Mouse (Mus musculus): ENCODE results near the gene Tpsab1. TPM values are rescaled to one million over a fixed set of nuclear protein-coding genes. Genes with fewer than 3 reads are reported as not detected.

Tpsab1 gene
- polyA plus RNA-seq (2012; rRNA removed): 0.20 and 0.26 TPM in 2 replicates

DNA sequence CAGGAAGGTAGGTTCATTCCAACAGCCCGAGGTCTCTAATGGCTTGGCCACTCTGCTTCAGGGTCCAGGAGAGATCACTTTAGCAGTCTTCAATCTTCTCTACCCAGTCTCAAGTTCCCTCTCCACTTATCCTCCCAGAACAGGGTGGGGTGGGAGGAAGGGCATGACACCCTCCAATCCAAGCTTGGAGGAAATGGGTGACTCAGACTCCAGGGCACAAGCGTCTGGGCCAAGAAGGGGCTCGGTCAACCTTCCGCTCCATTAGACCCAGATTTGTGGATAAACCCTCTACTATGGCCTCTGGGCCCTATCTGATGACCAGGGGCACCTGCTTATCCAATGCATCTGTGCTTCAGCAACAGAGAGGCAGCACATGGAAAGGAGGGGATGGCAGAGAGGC, at the start of gene Tpsab1:
TSS of gene Tpsab1 (minus strand) at position 101 of the 400 bp plus-strand sequence.
- Histone ChIP-seq H3K4me3 (ENCODE audit: control insufficient read depth, low read depth, low read length) (no peak within 1 kb of the TSS), H3K36me3 (ENCODE audit: control insufficient read depth, insufficient read depth, low read length) (no peaks in the 10 kb centered on the region), H3K27ac (ENCODE audit: control insufficient read depth, insufficient read depth, low read depth, low read length) (no peak within 1 kb of the TSS), H3K4me1 (ENCODE audit: control insufficient read depth, insufficient read depth, low read length) (no peaks in the 10 kb centered on the region), H3K27me3 (ENCODE audit: control insufficient read depth, insufficient read depth, low read length) (no peaks in the 10 kb centered on the region)
- TF ChIP-seq POLR2A (IDR thresholded peaks at IDR 0.05; ENCODE audit: control insufficient read depth, low read depth, low read length) (no peak), CTCF (IDR thresholded peaks at IDR 0.05; ENCODE audit: control insufficient read depth, insufficient read depth, insufficient replicate concordance, low read depth, low read length) (no peak)

DNA sequence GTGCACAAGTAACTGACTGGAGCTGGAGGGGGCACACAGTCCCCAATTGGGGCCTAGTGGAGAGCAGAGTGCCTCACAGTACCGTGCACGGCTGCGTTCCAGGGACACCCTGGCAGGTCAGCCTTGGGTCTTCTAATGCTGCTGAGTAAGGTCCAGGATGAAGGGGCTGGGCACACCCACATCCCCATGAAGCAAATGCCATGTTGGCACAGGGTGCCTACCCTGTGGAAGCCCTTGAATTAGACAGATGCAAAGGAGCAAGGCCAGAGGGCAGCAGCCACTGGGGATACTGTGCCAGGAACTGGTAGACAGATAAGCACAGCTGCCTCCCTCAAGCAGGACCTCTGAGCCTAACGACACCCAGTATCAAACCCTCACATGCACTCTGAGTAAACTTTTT, 49.2 kb upstream of the Tpsab1 start:
- no peaks in the 10 kb centered on the region for H3K4me1 ChIP-seq (ENCODE audit: control insufficient read depth, insufficient read depth, low read length)
- no peak overlapping the region for H3K27ac ChIP-seq (ENCODE audit: control insufficient read depth, insufficient read depth, low read depth, low read length)

GRCm38 (mm10) chr17:25374011-25374410, 28.6 kb upstream of the Tpsab1 start:
- Histone ChIP-seq H3K27me3 (ENCODE audit: control insufficient read depth, insufficient read depth, low read length) (no peaks in the 10 kb centered on the region), H3K4me3 (ENCODE audit: control insufficient read depth, low read depth, low read length) (no peak overlapping the region), H3K27ac (ENCODE audit: control insufficient read depth, insufficient read depth, low read depth, low read length) (no peak overlapping the region), H3K36me3 (ENCODE audit: control insufficient read depth, insufficient read depth, low read length) (no peaks in the 10 kb centered on the region; the same call in 1 of the 2 replicates), H3K4me1 (ENCODE audit: control insufficient read depth, insufficient read depth, low read length) (no peaks in the 10 kb centered on the region)
- TF ChIP-seq CTCF (IDR thresholded peaks at IDR 0.05; ENCODE audit: control insufficient read depth, insufficient read depth, insufficient replicate concordance, low read depth, low read length) (peak; percentile 16; the same call in 1 of the 2 replicates), POLR2A (IDR thresholded peaks at IDR 0.05; ENCODE audit: control insufficient read depth, low read depth, low read length) (no peak)

More for the DNA sequence above, 49.2 kb upstream of the Tpsab1 start:
- Histone ChIP-seq H3K27me3 (ENCODE audit: control insufficient read depth, insufficient read depth, low read length) (no peaks in the 10 kb centered on the region), H3K4me3 (ENCODE audit: control insufficient read depth, low read depth, low read length) (no peak overlapping the region), H3K36me3 (ENCODE audit: control insufficient read depth, insufficient read depth, low read length) (no peaks in the 10 kb centered on the region)
- TF ChIP-seq CTCF (IDR thresholded peaks at IDR 0.05; ENCODE audit: control insufficient read depth, insufficient read depth, insufficient replicate concordance, low read depth, low read length) (0 out of 2 replicates have a peak, but pooled peaks have one; percentile 5), POLR2A (IDR thresholded peaks at IDR 0.05; ENCODE audit: control insufficient read depth, low read depth, low read length) (no peak)

- H3K27ac ChIP-seq (ENCODE audit: control insufficient read depth, insufficient read depth, low read depth, low read length): no peak overlapping the region
- no peaks in the 10 kb centered on the region for H3K27me3 ChIP-seq (ENCODE audit: control insufficient read depth, insufficient read depth, low read length)
- H3K4me3 ChIP-seq (ENCODE audit: control insufficient read depth, low read depth, low read length): no peak overlapping the region
- TF ChIP-seq POLR2A (IDR thresholded peaks at IDR 0.05; ENCODE audit: control insufficient read depth, low read depth, low read length) (no peak), CTCF (IDR thresholded peaks at IDR 0.05; ENCODE audit: control insufficient read depth, insufficient read depth, insufficient replicate concordance, low read depth, low read length) (no peak)
- no peaks in the 10 kb centered on the region for H3K4me1 ChIP-seq (ENCODE audit: control insufficient read depth, insufficient read depth, low read length)
- H3K36me3 ChIP-seq (ENCODE audit: control insufficient read depth, insufficient read depth, low read length): no peaks in the 10 kb centered on the region
Observed at GRCm38 (mm10) chr17:25372491-25372890, 27.1 kb upstream of the Tpsab1 start.

- no peak within 1 kb of the TSS for H3K4me3 ChIP-seq (ENCODE audit: control insufficient read depth, low read depth, low read length)
- no peak within 1 kb of the TSS for H3K27ac ChIP-seq (ENCODE audit: control insufficient read depth, insufficient read depth, low read depth, low read length)
- H3K36me3 ChIP-seq (ENCODE audit: control insufficient read depth, insufficient read depth, low read length): no peaks in the 10 kb centered on the region
- no peaks in the 10 kb centered on the region for H3K27me3 ChIP-seq (ENCODE audit: control insufficient read depth, insufficient read depth, low read length)
- TF ChIP-seq CTCF (IDR thresholded peaks at IDR 0.05; ENCODE audit: control insufficient read depth, insufficient read depth, insufficient replicate concordance, low read depth, low read length): no peak
- no peak for TF ChIP-seq POLR2A (IDR thresholded peaks at IDR 0.05; ENCODE audit: control insufficient read depth, low read depth, low read length)
- no peaks in the 10 kb centered on the region for H3K4me1 ChIP-seq (ENCODE audit: control insufficient read depth, insufficient read depth, low read length)
Observed at GRCm38 (mm10) chr17:25368973-25369372, 23.6 kb upstream of the Tpsab1 start, which contains the start of gene Tpsg1. Gene Tpsg1 (plus strand): TSS chr17:25369273.

DNA sequence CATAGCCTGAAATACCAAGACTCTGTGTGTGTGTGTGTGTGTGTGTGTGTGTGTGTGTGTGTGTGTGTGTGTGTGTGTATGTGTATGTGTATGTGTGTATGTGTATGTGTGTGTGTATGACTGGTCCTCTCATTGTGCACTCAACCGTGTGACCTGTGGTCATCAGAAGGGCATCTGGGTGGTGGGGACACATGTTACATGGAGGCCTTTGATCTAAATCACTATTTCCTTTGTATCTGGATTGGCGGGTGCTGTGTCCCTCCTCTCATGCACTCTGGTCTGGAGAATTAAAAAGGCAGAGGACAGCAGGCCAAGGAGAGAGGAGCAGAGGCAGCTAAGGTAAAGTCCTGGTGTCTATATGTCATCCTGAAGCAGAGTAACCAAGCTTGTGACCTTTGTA, 20.6 kb upstream of the Tpsab1 start, which contains the start of gene Tpsb2:
TSS of gene Tpsb2 (plus strand) at position 301 of the 400 bp plus-strand sequence.
- no peaks in the 10 kb centered on the region for H3K27me3 ChIP-seq (ENCODE audit: control insufficient read depth, insufficient read depth, low read length)
- H3K4me3 ChIP-seq (ENCODE audit: control insufficient read depth, low read depth, low read length): no peak within 1 kb of the TSS
- H3K36me3 ChIP-seq (ENCODE audit: control insufficient read depth, insufficient read depth, low read length): no peaks in the 10 kb centered on the region
- TF ChIP-seq CTCF (IDR thresholded peaks at IDR 0.05; ENCODE audit: control insufficient read depth, insufficient read depth, insufficient replicate concordance, low read depth, low read length) (no peak), POLR2A (IDR thresholded peaks at IDR 0.05; ENCODE audit: control insufficient read depth, low read depth, low read length) (no peak)
- H3K27ac ChIP-seq (ENCODE audit: control insufficient read depth, insufficient read depth, low read depth, low read length): no peak within 1 kb of the TSS
- no peaks in the 10 kb centered on the region for H3K4me1 ChIP-seq (ENCODE audit: control insufficient read depth, insufficient read depth, low read length)

DNA sequence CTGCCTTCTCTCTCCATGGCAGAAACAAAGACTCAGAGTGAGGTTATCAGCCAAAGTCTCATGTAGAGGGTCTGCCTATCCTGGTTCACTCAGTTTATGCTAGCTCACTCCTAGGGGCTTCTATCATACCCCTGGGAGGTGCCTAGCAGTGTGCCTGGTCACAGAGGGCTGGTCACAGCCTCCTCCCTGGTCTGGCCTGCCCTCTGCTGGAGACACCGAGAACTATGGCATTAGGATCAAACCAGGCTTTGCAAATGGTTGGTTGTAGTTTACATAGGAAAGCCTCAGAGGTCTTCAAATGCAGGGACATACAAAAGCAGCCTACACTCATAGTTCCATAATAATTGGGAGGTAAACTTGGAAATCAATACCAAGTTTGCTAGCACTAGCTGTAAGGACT, 18.4 kb upstream of the Tpsab1 start:
- Histone ChIP-seq H3K27ac (ENCODE audit: control insufficient read depth, insufficient read depth, low read depth, low read length) (no peak overlapping the region), H3K4me1 (ENCODE audit: control insufficient read depth, insufficient read depth, low read length) (no peaks in the 10 kb centered on the region), H3K4me3 (ENCODE audit: control insufficient read depth, low read depth, low read length) (no peak overlapping the region), H3K27me3 (ENCODE audit: control insufficient read depth, insufficient read depth, low read length) (no peaks in the 10 kb centered on the region), H3K36me3 (ENCODE audit: control insufficient read depth, insufficient read depth, low read length) (no peaks in the 10 kb centered on the region)
- TF ChIP-seq POLR2A (IDR thresholded peaks at IDR 0.05; ENCODE audit: control insufficient read depth, low read depth, low read length) (no peak), CTCF (IDR thresholded peaks at IDR 0.05; ENCODE audit: control insufficient read depth, insufficient read depth, insufficient replicate concordance, low read depth, low read length) (peak; percentile 72; the same call in 1 of the 2 replicates)

All from testis, adult 2 months (tissue).